Mouse (Mus musculus): ENCODE results near the gene Gstt4.
"Not testable (repeated sequence)": the region's sequence is repeated elsewhere in the genome, so short reads cannot be mapped to it uniquely, and the experiment has no call there.

Gstt4 gene

DNA sequence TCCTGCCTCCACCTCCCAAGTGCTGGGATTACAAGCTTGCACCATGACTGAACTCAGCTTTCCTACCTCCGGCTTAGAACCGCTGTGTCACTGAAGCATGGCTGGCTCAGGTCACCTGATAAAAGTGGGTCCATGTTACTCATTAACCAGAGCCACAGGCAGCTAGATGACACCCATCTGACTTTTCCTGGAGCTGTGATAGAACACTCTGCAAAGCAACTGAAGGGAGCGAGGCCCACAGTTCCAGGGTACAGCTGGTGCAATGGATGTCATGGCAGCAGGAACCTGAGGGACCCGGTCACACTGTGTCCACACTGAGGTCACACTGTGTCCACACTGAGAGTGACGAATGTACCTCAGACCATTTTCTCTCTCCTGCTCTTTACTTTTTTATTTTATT, 32.5 kb downstream of the Gstt4 start:
- DNase-seq (ENCODE audit: low read depth, low spot score), result no peak

DNA sequence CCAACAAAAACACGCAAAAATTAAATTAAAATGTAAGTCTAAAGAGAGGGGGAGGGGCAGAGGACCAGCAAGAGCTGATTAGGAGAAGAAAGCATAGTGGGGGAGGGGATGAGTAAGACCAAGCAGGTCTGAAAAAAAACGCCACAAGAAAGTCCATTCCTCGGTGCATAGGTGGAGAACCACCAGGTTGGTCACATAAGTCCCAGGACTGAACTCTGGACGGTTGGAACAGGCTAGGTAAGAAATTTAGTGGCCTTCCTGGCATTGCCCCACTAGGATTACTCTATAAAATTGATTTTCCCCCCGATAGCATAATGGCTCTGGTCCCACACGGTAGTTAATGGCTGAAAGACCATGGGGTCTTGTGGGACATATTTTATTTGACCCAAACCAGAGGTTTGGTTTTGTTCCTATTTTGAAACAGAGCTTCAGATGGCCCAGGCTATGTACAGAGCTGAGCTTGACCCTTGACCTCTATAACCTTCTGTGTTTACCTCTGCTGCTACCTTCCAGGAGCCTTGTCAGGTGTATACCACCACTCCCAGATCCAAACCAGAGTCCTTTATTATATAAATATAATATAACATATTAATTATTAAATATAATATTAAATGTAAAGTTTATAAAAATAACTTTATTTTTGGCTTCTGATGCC, 33.1 kb downstream of the Gstt4 start:
- DNase-seq (ENCODE audit: low read depth, low spot score), result no peak

DNA sequence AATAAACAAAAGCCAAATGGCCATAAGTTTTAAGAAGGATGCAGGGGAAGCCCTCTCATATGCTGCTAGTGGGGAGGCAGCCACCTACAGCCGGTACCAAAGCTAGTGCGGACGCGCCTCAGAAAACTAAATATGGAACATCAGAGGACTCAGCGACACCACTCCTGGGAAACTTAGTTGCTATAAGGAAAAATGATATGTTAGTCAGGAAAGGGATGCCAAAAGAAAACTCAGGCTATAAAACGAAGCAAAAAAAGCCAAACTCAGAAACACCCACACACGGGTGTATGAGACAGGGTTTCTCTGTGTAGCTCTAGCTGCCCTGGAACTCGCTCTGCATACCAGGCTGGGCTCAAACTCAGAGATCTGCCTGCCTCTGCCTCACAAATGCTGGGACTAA, 34.1 kb downstream of the Gstt4 start:
- peak; percentile 70 for DNase-seq (ENCODE audit: low read depth, low spot score)

DNA sequence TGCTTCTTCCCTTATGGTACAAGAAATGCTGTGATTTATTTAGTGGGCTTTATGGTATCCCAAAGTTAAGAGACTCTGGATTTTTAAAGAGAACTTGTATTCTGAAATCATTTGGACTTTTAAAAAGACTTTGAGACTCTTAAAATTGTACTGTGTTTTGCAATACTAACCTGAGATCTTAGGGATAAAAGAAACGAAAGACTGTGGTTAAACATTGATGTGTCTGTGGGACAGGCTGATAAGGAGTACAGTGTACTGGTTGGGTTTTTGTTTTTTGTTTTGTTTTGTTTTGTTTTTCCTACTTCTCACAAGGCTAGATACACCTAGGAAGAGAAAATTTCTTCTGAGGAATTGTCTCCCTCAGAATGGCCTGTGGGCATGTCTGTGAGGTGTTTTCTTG, 36.9 kb downstream of the Gstt4 start:
- DNase-seq (ENCODE audit: low read depth, low spot score), result no peak

DNA sequence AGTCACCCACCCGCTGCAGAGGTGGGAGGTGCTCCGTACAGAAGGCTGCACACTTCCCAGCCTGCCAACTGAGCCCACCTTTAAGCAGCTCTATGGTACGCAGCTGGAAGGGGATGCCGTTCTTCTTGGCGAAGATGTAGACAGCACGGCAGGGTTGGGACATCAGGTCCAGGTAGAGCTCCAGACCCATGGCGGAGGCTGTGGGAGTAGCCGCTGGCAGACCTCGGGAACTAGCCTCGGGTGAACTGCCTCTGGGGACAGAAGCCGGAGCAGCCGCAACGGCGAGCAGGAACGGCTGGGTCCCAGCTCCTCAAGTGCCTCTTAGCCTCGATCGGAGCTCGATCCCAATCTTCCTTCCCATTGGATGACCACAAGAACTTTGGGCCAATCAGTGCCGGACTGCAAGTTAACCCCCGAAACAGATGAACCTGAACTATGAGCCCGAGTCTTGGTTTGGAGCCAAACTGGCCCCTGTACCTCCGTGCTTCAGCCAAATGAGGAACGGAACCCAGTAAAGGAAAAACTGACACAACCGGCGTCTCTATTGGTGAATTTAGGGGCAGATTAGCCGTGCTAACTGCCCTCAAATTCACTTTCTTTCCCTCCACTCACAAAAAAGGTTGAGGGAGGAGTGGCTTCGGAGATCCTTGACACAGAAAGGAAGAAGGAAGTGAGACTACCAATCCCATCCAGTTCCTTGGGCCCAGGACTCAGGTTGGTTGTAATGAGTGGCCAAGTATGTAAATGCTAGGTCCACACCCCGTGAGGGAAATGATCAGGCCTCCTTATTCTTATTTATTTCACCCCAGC, 41.4 kb downstream of the Gstt4 start, which contains the start of the genes Gm20441 and Gstt3:
Gene Gm20441, minus strand, starts transcription at position 186 of the 810 bp plus-strand sequence.
Gene Gstt3, minus strand, starts transcription at position 646 of the 810 bp plus-strand sequence.
- DNase-seq (ENCODE audit: low read depth, low spot score), result no peak

DNA sequence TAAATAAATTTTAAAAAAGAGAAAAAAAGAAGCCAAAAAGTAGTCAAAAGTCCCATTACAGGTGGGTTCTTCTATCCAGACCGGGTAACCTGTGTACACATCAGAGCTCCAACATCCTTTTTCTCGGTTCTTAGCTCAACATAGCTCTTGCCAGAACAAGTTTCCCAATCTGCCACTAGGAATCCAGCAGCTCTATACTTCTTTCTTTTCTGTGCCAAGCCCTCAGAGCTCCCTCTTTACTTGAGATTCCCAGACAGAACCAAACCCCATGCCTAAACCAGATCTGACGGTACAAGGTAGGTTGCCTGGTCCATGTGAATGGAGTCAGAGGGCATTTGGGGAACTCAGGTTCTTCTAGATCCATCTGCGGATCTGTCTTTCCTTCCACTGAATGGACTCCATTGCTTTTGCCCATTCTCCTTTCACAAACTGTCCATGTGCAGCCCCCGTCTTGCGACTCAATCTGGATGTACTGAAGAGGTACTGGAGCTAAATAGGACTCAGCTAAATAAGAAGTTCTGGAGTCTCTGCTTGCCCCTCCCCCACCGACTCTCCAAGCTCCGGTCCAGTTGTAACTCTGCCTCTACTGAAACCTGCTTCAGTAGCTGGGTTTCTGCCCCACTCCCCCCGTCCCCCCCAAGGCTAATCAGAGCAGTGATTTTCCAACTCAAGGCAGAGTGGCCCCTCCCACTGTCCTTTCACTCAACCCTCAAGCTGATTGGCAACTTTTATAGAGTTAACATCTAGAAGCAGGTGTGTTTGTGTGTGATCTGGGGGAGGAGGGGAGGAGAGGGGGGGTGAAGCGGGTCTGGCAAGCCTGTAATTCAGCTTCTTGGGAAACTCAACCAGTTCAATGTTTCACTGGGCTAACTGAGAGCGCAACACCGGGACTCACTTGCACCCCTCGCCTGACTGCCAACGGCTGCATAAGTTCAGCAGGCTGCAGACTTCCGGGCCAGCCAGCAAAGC, 42.9 kb downstream of the Gstt4 start:
- no peak for DNase-seq (ENCODE audit: low read depth, low spot score)

DNA sequence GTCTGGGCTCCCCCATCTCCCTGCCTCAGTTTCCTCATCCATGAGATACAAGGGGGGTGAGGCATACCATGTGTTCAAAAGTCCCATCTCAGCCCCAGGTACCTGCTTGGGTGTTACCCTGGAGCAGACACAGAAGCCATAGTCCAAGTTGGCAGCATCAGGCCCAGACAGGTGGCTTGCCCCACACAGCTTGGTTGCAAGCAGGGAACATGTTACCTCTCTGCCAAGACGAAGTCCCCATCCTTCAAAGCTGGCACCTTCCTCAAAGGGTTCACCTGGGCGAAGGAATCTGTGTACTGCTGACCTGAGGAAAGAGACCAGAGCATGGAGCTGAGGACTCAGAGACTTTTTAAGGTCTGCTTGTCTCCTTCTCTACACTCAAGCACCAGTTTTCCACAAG, 44.5 kb downstream of the Gstt4 start:
- no peak for DNase-seq (ENCODE audit: low read depth, low spot score)

DNA sequence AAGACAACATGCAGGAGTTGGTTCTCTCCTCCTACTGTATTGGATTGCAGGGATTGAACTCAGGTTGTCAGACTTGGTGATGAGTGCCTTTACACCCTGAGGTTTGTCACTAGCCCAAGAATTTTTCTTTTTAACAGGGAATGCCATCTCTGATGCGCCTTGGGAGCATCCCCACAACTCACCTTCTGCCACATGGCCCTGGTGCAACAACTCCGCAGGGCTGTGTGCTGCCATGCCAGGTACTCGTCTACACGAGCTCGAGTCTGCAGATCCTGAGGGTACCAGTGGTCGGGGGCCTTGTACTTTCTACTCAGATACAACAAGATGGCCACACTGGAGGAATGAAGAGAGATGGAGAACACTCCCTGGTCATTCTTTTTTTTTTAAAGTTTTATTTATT, 45.8 kb downstream of the Gstt4 start:
- no peak for DNase-seq (ENCODE audit: low read depth, low spot score)

DNA sequence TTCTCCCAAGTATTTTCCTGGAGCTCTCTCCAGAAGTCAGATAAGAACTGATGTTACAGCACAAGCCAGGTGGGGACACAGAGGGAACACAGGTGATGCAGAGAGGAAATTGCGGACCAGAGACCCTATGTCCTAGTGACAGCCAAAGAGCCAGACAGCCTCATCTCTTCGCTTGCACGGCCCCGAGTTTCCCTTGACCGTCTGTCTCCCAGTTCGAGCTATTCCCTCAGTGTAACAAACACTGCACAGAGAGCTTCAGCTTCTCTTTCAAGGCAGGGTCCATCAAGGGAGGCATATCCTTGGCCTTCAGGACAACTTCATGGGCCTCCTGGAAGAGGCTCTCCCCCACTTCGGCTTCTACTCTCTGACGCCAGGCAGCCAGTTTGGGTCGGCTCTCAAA, 47.8 kb downstream of the Gstt4 start:
- no peak for DNase-seq (ENCODE audit: low read depth, low spot score)

DNA sequence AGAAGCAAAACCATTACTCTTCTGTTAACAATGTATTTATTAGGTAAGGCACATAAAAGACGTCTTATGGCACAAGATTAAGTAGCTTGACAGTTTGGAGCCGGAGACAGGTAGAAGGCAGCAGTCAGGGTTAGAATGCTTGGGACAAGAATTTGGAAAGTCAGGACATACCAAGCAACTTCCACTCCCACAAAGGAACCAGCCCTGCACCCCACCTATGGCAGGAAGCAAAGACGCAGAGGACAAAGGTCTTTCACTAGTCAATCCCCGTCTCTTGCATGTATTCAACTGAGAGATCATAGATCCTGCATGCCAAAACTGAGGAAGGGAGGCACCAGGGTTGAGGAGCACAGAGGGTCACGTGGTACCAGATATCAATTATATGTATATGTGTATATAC, 48.2 kb downstream of the Gstt4 start:
- DNase-seq (ENCODE audit: low read depth, low spot score), result no peak

DNA sequence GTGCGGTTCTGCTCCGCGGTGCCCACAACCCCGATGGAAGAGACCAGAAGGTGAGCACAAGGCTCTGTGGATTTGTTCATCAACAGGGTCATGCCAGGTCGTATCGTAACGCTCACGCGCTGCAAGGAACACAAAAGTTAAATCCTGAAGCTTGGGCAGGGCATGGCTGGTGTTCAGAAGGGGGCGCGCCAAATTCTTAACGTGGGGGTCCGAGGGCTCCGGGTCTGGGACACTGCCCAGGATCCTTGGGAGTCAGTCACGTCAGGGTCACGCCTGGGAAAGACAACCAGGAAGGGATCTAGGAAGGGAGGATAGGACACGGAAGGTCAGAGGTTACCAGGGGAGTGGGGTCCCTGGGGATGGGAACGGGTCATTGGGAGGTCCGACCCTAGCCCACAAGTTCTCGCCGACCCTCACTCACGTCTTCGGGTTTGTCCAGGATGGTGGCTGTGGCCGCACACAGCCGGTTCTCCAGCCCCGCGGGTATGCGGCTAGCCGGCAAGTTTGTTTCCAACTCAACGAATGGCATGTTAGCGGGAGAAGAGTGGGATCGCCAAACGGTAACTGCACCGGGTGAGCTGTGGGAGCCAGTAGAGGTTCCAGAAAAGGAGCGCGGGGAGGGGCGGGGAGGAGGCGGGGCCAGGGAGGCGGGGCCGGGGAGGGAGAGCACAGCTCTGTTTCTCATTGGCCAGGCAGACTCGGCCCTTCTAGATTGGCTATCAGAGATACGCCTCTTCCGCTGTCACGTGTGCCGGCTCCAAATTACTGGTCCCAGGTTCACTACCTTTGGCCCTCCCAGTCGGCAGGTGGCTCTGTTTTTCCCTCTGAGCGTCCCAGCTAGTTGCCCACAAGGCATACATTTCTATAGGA, 49.3 kb downstream of the Gstt4 start, which contains the start of gene Ddt:
Gene Ddt, minus strand, starts transcription at position 620 of the 870 bp plus-strand sequence.
- DNase-seq (ENCODE audit: low read depth, low spot score), result peak; percentile 92

DNA sequence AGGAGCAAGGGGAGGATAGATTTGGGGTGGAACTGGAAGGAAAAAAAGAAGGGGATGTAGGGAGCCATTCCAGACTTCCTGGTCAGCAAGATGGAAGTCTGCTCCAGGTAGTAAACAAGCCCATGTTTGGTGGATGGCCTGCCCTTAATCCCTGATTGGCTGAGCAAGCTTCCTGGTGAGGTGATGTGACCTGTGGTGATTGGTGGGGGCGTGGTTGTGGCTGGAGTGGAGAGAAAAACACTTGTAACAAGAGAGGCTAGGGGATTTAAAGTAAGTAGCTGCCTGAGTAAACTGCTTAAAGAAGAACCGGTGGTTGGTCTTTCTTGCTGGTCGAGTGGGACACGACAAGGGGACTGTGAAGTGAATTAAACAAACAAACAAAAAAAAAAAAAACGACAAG, 54.6 kb downstream of the Gstt4 start:
- DNase-seq (ENCODE audit: low read depth, low spot score), result not testable (repeated sequence)

DNA sequence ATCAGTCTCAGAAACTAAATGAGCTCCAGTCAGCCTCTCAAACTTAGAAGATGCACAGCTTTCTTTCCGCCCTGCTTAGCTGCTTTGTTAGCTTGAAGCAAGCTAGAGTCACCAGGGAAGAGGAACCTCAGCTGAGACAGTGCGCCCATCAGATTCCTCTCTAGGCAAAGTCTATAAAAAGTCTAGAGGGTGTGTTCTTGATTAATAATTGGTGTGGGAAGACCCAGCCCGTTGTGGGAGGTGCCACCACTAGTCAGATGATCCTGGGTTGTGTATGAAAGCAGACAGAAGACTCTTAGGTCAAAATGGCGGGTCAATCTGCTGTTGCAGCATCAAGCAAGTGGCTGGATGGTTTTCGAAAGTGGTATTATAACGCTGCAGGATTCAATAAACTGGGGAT, 55.5 kb downstream of the Gstt4 start:
- DNase-seq (ENCODE audit: low read depth, low spot score), result no peak

Measured in telencephalon, adult 2 months (tissue).